Mouse (Mus musculus): ENCODE results near the gene Msi2.

Msi2 gene

DNA sequence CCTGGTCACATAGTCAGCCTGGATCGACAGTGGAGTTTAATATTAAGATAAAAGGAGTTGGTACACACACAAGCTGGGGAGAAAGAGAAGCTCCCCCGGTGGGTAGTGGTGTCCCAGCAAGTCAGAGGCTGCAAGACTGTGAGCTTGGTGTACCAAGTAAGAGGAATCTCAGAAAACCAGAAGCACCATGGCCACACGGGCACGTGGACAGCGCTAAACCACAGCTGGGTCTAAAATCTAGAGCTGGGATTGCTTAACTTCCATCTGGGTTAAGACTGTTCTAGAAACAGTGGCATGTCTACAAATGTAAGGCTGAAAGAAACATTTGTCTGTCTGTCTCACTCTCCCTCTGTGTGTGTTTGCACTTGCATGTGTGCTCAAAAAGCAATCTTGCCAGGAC is 402.9 kb downstream of the Msi2 start:
- DNase-seq (ENCODE audit: low spot score in 2 of 2), result no peak

DNA sequence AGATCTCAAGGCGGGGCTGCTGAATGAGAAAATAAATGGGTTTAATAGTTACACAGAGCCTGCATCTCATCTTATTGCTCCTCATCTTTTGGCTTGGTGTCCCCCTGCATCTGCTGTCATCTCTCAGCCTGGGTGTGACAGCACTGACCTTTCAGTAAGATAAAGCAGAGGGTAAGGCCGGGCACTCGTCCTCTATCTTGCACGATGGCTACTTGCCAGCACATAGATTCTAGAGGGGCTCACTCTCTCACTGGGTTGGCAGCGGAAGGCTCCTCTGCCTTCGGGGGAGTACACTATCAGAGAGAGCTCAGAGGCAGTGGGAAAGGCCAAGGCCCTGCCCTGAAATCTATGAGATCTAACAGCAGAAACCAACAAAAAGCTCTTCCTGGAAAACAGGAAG is 403.8 kb downstream of the Msi2 start:
- DNase-seq (ENCODE audit: low spot score in 2 of 2), result no peak

- DNase-seq (ENCODE audit: low spot score in 2 of 2), result no peak
Observed at GRCm38 (mm10) chr11:88313512-88313911, 404.8 kb downstream of the Msi2 start.

DNA sequence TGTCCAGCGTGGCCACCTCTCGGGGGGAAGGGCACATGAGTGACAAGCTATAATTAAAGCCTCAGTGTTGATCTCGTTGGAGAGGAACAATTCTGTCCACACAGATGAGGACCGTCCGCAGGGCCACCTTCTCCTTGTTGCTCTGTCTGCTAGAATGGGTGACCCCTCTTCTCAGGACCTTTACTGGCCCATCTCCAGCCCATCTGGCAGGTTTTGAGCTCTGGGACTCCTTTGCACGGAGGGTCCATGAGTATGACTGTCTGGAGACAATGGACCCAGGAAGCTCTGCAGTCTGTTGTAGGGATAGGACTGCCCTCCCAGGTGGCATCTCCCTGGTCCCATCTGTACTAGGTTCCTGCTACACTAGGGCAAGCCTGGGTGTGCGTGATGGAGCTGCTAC is 406.7 kb downstream of the Msi2 start:
- DNase-seq (ENCODE audit: low spot score in 2 of 2), result no peak

DNA sequence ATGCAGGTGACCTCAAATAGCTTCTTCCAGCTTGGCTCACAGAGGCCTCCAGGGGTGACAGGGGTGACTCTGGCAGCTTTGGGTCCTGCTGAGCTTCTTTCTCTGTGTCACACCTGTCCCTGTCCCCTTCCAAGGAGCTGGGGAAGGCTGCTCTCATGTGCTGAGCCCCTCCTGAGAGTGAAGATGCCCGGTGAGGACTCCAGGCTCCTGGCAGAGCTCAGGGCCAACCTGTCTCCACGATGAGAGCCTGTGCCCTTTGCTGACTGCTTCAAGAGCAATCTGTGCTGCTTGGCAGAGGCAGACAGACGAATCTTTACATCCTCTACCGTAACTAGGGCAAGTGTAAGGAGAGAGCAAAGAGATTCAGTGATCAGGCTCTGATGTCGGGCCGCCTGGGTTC is 407.5 kb downstream of the Msi2 start:
- no peak for DNase-seq (ENCODE audit: low spot score in 2 of 2)

DNA sequence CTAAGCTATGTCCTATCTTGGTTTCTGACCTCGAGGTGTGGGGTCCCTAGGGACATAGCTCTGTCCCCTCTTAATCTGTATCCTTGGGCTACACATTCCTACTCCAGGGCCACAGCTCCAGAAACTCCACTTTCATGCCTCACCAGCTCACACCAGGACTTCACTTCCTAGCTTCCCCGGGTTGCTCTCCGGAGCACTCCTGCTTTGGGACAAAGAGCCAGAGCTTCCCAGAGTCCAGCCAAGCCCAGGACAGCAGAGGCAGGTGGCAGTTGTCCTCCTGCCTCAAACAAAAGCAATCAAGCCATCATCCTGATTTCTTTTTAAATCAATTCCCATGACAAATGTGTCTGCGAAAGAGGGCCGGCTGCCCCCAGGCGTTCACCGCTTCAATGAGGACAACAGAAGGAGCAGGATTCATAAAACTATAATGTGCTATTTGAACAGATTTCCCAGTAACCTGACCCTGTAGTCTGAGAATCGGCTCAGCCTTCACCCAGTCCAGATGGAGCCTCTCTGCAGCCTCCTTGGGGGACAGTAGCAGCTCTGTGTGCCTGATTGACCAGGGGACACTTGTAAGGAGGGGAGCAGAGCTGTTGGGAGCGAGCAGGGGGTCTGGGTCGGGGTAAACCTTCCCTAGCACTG is 409.1 kb downstream of the Msi2 start:
- DNase-seq (ENCODE audit: low spot score in 2 of 2), result no peak

- no peak for DNase-seq (ENCODE audit: low spot score in 2 of 2)
Observed at GRCm38 (mm10) chr11:88307616-88308543, 410.4 kb downstream of the Msi2 start.

- no peak for DNase-seq (ENCODE audit: low spot score in 2 of 2)
Observed at GRCm38 (mm10) chr11:88305759-88306158, 412.6 kb downstream of the Msi2 start.

DNA sequence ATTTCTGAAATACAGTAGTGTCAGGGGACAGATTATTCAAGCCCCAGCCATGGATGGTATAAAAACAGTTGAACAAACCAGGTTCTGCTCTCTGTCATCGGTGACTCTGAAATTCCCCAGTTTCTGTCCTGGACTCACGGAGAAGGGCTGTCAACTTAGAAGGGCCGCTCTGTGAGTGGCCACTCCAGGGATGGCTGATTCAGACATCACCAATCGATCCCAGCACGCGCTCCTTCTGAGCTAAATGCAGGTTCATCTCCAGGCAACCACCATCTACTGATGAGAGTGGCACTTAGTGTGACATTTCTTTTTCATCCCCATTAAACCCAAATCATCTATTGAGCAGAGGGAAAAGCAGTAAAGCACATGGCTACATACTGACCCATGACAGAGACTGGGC is 416.7 kb downstream of the Msi2 start:
- no peak for DNase-seq (ENCODE audit: low spot score in 2 of 2)

- no peak for DNase-seq (ENCODE audit: low spot score in 2 of 2)
Observed at GRCm38 (mm10) chr11:88299345-88299744, 419.0 kb downstream of the Msi2 start.

GRCm38 (mm10) chr11:88297526-88297925 is 420.8 kb downstream of the Msi2 start:
- DNase-seq (ENCODE audit: low spot score in 2 of 2), result no peak

- no peak for DNase-seq (ENCODE audit: low spot score in 2 of 2)
Observed at GRCm38 (mm10) chr11:88295298-88295697, 423.0 kb downstream of the Msi2 start.

GRCm38 (mm10) chr11:88294394-88294710 is 424.0 kb downstream of the Msi2 start:
- no peak for DNase-seq (ENCODE audit: low spot score in 2 of 2)

DNA sequence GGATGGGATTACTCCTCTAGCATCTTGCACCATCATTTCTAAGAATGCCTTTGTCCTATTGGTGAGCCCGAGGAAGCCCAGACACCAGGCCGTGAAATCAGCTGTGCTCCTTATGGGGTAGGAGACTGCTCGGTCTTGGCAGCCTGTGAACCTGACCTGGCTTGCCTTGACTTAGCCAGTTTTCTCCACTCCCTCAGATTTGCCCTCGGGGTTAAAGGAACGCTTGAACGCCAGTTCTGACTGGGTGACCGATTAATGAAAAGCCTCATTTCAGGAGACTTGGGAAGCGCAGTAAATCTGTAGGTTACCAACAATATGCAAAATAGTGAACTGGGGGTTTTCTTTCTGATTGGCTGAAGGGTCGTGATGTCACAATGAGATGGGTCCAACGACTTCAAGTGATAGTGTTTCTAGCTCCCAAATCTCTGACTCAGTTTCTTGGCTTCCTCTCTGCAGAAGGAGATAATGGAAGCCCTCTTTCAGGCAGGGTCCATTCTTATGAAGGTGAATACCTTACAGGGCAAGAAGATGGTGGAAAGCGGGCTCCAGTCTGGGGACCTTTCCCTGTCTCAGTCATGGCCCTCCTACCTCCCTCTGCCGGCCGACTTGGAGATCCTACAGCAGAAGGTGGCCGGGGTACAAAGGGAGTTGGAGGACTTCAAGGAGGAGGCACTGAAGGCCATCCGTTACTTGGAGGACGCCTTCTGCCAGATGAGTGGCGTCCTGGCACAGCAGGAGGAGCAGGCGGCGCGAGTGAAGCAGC is 424.5 kb downstream of the Msi2 start, which contains the start of gene Ccdc182:
Gene Ccdc182, plus strand, starts transcription at position 428 of the 763 bp plus-strand sequence.
- DNase-seq (ENCODE audit: low spot score in 2 of 2), result no peak

- no peak for DNase-seq (ENCODE audit: low spot score in 2 of 2)
Observed at GRCm38 (mm10) chr11:88291688-88292087, 426.6 kb downstream of the Msi2 start.

GRCm38 (mm10) chr11:88291245-88291644 is 427.1 kb downstream of the Msi2 start:
- no peak for DNase-seq (ENCODE audit: low spot score in 2 of 2)

Measured in spleen, postnatal 4 days (tissue).